Mouse (Mus musculus): ENCODE measurements around the gene Col4a1. TPM values are rescaled to one million over a fixed set of nuclear protein-coding genes. Genes with fewer than 3 reads are reported as not detected.

The Col4a1 gene
- polyA plus RNA-seq, 1 experiment from 2014 or later = 145 TPM

DNA sequence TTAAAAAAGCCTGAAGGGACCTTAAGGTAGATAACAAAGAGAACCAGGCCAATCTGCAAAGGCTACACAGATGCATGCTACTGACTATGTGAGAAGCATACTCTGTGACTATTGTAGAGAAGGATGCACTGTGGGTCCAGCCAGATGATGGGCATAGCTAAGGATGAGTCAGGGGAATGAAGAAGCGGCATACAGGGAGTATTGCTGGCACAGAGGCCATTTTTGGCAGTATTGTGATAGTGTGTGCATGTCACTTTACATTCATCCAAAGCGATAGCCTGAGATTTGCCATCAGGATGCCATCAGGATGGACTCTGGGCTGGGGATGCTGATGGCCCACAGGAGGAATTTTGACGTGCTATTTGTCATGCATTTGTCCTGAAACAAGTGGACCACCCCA, 25.5 kb downstream of the Col4a1 start:
- H3K4me3 ChIP-seq = no peak overlapping the region
- DNase-seq (ENCODE audit: low spot score) = no peak
- no peaks in the 10 kb centered on the region for H3K9me3 ChIP-seq (replicated peaks)
- peaks cover 30% of the 10 kb centered on the region for H3K4me1 ChIP-seq
- H3K27me3 ChIP-seq (ENCODE audit: low read depth, poor library complexity, severe bottlenecking) = no peaks in the 10 kb centered on the region
- no peak overlapping the region for H3K27ac ChIP-seq
- H3K36me3 ChIP-seq = peaks cover 6% of the 10 kb centered on the region
- WGBS = 76% methylated on average over 3 of the region's 3 CpGs

DNA sequence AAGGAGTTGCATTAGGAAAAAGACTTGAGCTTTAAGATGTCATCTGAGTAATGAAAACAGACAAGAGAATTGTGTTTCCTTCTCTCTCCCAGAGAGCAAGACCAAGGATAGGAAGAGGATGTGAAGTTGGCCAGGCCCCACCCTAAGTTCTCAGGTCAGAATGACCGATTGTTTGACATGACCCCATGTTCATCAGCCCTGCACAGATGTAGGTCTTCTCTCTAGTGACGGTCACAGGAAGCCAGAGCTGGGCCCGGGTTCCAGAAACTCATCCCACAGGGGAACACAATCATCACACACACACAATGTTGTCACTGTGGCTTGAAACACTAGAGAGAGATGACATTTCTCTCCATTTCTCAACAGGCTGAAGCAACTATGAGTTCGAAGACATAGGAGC, 27.2 kb downstream of the Col4a1 start:
- Histone ChIP-seq H3K4me1 (peaks cover 32% of the 10 kb centered on the region), H3K27ac (no peak overlapping the region), H3K9me3 (replicated peaks) (no peaks in the 10 kb centered on the region), H3K27me3 (ENCODE audit: low read depth, poor library complexity, severe bottlenecking) (no peaks in the 10 kb centered on the region), H3K36me3 (peaks cover 11% of the 10 kb centered on the region; the same call in 1 of the 2 replicates), H3K4me3 (no peak overlapping the region)
- WGBS = 82% methylated on average over 4 of the region's 4 CpGs
- no peak for DNase-seq (ENCODE audit: low spot score)

DNA sequence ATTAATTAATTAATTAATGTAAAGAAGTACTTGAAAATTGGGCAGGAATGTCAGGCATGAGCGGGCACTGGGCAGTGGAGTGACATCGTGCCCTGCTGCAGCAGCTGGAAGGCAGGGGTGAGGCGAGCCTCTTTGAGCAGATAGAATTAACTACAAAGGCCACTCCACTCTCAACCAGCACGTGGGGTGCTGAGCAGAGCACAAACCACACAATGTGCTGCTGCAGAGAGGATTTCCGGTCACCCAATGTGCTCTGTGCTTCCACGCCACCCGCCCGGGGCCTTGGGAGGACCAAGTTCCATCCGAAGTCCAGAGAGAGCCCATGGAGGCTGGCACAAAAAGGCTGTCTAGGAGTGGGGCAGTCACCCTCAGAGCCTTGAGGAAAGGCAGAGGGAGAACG, 29.4 kb downstream of the Col4a1 start:
- Histone ChIP-seq H3K9me3 (replicated peaks) (no peaks in the 10 kb centered on the region), H3K27ac (peak overlapping the region; percentile 68), H3K4me3 (no peak overlapping the region), H3K36me3 (peaks cover 11% of the 10 kb centered on the region; the same call in 1 of the 2 replicates), H3K27me3 (ENCODE audit: low read depth, poor library complexity, severe bottlenecking) (no peaks in the 10 kb centered on the region), H3K4me1 (peaks cover 47% of the 10 kb centered on the region)
- 81% methylated on average over 10 of the region's 10 CpGs for WGBS
- DNase-seq (ENCODE audit: low spot score) = no peak

DNA sequence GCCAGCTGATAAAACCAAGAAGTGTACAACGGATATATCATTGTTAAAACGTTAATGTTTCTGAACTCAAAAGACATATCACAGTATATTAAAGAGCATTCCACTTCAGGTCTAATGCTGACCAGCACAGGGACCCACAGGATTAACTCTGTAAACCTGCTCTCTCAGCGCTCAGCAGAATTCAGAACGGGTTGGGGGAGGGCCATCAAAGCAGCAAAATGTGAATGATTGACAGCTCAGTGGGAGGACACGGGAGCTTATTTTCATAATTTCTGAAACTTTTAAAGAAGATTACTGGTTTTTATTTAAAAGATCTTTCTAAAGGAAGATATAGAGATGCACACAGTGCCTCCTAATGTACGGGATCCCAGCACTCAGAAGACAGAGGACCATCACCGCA, 29.9 kb downstream of the Col4a1 start:
- DNase-seq (ENCODE audit: low spot score) = no peak
- no peaks in the 10 kb centered on the region for H3K27me3 ChIP-seq (ENCODE audit: low read depth, poor library complexity, severe bottlenecking)
- H3K36me3 ChIP-seq = peaks cover 11% of the 10 kb centered on the region; the same call in 1 of the 2 replicates
- H3K27ac ChIP-seq = no peak overlapping the region
- no peak overlapping the region for H3K4me3 ChIP-seq
- H3K4me1 ChIP-seq = peaks cover 52% of the 10 kb centered on the region
- H3K9me3 ChIP-seq (replicated peaks) = no peaks in the 10 kb centered on the region
- WGBS = 90% methylated on average over 7 of the region's 7 CpGs

DNA sequence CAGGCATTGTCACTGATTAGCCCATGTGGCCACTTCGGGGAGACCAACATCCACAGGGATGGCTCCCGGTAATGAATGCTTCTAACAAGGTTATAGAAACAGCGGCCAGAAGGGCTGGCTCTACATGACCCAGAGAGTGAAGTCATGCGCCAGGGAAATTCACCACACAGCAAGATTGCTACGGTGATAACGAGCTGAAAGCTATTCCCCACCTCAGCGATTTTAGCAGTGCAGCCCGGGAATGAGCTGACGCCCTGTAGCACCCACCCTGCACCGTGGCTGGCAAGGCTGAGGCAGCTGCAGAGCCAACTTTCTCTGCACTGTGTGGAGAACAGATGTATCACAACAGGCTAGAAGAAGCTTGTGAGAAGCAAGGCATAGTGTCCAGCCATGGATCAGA, 30.5 kb downstream of the Col4a1 start:
- 86% methylated on average over 10 of the region's 10 CpGs for WGBS
- no peak for DNase-seq (ENCODE audit: low spot score)
- H3K9me3 ChIP-seq (replicated peaks) = no peaks in the 10 kb centered on the region
- H3K36me3 ChIP-seq = peaks cover 11% of the 10 kb centered on the region; the same call in 1 of the 2 replicates
- no peak overlapping the region for H3K4me3 ChIP-seq
- no peaks in the 10 kb centered on the region for H3K27me3 ChIP-seq (ENCODE audit: low read depth, poor library complexity, severe bottlenecking)
- H3K4me1 ChIP-seq = peaks cover 53% of the 10 kb centered on the region
- H3K27ac ChIP-seq = no peak overlapping the region

DNA sequence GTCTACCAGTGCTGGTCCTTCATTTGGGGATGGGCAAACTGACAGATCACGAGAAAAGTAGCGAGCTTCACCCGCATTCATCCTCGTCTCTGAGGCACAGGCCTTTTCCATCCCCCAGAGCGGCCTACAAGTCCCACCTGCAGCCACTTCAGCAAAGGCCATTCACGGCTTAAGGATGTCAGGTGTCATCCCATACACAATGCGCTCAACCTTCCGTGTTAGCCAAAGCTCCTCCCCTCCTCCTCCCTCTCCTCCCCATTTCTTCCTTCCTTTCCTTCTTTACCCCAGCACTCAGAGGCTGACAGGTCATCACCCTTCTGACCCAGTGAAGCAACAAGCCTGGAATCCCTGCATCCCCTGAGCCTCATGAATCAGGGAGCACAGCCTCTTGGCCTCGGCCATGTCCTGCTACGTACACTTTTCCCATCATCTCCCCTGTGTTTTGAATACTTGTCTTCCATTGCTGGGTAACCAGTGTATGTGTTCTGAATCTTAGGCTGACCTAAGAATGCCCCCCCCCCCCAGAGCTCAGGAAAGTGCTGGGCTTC, 31.8 kb downstream of the Col4a1 start:
- Histone ChIP-seq H3K9me3 (replicated peaks) (no peaks in the 10 kb centered on the region), H3K27ac (no peak overlapping the region), H3K4me3 (no peak overlapping the region), H3K27me3 (ENCODE audit: low read depth, poor library complexity, severe bottlenecking) (no peaks in the 10 kb centered on the region), H3K4me1 (peaks cover 53% of the 10 kb centered on the region), H3K36me3 (peaks cover 11% of the 10 kb centered on the region; the same call in 1 of the 2 replicates)
- no peak for DNase-seq (ENCODE audit: low spot score)
- 87% methylated on average over 10 of the region's 10 CpGs for WGBS

DNA sequence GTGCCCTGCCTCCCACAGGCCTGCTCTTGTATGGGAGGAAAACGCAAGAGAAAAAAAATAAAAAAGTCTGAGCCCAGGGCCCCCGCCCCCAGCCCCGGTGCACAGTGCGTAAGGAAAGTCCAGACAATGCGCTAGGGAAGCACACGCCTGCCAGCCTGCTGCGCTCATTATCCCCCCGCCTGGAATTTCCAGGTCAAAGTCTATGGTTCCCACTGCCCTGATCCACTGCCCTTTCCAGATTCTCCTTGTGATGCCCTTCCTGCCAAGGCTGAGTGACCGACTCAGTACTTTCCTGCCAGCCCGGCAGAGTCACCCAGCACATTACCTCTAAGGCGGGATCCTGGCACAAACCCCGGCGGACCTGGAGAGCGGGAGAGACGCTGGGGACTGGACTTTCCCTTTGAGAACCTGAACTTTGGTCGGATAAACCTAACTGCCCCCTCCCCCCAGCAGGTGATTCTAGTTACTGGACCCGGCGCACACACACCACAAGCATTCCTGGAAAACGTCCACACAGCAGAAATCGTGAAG, 33.3 kb downstream of the Col4a1 start:
- 72% methylated on average over 20 of the region's 20 CpGs for WGBS
- Histone ChIP-seq H3K4me3 (peak overlapping the region; percentile 13; the same call in 1 of the 2 replicates), H3K27ac (peak overlapping the region; percentile 71), H3K36me3 (peaks cover 11% of the 10 kb centered on the region; the same call in 1 of the 2 replicates), H3K9me3 (replicated peaks) (no peaks in the 10 kb centered on the region), H3K27me3 (ENCODE audit: low read depth, poor library complexity, severe bottlenecking) (no peaks in the 10 kb centered on the region), H3K4me1 (peaks cover 52% of the 10 kb centered on the region)
- DNase-seq (ENCODE audit: low spot score) = peak; percentile 48

DNA sequence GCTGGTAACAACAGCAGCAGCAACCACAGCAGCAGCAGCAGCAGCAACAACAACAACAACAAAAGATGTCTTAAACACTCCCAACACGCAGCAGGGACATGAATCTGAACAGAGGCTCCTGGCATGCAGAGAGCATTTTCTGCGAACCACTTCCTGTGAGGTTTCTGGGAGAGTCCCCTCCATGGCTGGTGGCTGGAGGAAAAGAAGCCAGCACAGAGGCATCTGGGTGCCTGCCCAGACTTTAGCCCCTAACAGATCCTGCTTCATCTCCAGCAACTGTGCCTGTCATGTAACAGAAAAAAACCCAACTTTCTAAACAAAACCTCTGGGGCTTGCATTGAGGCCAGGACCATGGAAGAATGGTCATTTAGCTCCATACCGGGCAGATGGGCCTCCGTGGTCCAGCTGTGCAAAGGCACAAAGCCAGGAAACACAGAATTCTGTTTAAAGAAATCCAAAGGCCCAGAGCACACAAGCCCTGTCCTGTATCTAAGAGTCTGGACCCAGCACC, 34.5 kb downstream of the Col4a1 start:
- 74% methylated on average over 4 of the region's 4 CpGs for WGBS
- H3K4me3 ChIP-seq = no peak overlapping the region
- peaks cover 44% of the 10 kb centered on the region for H3K4me1 ChIP-seq
- peaks cover 11% of the 10 kb centered on the region; the same call in 1 of the 2 replicates for H3K36me3 ChIP-seq
- peak overlapping the region; percentile 71; the same call in 1 of the 2 replicates for H3K27ac ChIP-seq
- H3K27me3 ChIP-seq (ENCODE audit: low read depth, poor library complexity, severe bottlenecking) = no peaks in the 10 kb centered on the region
- no peak for DNase-seq (ENCODE audit: low spot score)
- no peaks in the 10 kb centered on the region for H3K9me3 ChIP-seq (replicated peaks)

DNA sequence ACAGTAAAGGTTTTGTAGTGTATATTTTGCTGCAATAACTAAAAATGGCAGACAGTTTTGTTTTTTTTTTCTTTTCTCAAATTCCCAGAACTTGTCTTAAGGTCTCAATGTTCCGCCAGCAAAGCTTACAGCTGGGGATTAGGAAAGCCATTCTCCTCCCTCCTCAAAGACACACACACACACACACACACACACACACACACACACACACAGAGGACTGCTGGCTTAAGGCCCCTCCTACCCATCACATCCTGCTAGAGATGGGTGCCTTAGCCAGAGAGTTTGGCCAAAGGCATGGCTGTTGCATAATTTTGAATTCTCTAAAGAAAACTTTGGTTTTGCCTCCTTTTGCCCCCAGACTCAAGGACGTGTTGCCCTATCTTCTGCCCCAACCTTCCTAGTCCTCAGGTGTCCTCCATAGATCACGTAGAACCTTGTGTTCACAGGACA, 35.0 kb downstream of the Col4a1 start:
- Histone ChIP-seq H3K4me3 (no peak overlapping the region), H3K9me3 (replicated peaks) (no peaks in the 10 kb centered on the region), H3K27ac (no peak overlapping the region; the same call in 1 of the 2 replicates), H3K27me3 (ENCODE audit: low read depth, poor library complexity, severe bottlenecking) (no peaks in the 10 kb centered on the region), H3K36me3 (peaks cover 11% of the 10 kb centered on the region; the same call in 1 of the 2 replicates), H3K4me1 (peaks cover 43% of the 10 kb centered on the region)
- WGBS = 93% methylated on average over 3 of the region's 3 CpGs
- no peak for DNase-seq (ENCODE audit: low spot score)

DNA sequence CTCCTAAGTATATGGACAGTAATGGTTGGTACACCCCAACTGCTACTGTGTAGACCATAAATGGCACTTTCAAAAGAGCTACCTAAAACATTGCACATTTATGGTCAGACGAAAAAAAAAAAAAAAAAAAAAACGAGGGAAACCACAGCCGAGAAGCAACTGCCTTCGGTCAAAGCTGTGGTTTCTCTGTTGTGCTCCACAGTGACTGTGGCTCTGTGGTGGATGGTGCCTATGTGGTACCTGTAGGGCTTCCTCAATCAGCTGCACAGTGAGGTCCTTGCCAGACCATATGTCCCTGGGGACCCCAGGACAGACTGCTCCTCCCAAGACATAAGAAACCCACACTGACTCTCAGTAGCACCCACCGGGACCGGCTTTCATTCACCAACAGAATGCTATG, 36.3 kb downstream of the Col4a1 start:
- Histone ChIP-seq H3K4me3 (no peak overlapping the region), H3K27me3 (ENCODE audit: low read depth, poor library complexity, severe bottlenecking) (no peaks in the 10 kb centered on the region), H3K9me3 (replicated peaks) (no peaks in the 10 kb centered on the region), H3K4me1 (peaks cover 39% of the 10 kb centered on the region), H3K27ac (no peak overlapping the region), H3K36me3 (0 out of 2 replicates have a peak, but pooled peaks cover 7% of the 10 kb centered on the region)
- DNase-seq (ENCODE audit: low spot score) = no peak
- WGBS = 88% methylated on average over 6 of the region's 6 CpGs

DNA sequence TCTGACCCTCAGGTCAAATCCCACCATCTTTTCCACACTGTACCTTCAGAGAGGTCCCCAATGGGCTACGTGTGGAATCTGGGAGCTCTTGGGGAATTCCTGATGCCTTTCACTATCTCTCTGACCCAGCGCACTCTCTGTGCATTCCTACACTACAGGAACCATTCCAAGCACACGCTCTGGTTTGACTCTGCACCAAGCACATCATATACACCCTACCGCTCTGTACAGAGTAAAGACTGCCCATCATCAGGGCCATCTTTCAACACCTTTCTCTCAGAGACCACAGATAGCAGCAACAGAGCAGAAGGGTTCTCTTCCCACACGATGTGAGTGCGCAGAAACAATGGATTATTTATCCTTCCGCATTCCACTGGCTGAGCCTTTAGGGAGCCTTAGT, 38.2 kb downstream of the Col4a1 start:
- 92% methylated on average over 7 of the region's 7 CpGs for WGBS
- Histone ChIP-seq H3K4me1 (peaks cover 42% of the 10 kb centered on the region), H3K27me3 (ENCODE audit: low read depth, poor library complexity, severe bottlenecking) (no peaks in the 10 kb centered on the region), H3K9me3 (replicated peaks) (no peaks in the 10 kb centered on the region), H3K36me3 (0 out of 2 replicates have a peak, but pooled peaks cover 8% of the 10 kb centered on the region), H3K27ac (no peak overlapping the region), H3K4me3 (no peak overlapping the region)
- DNase-seq (ENCODE audit: low spot score) = no peak

DNA sequence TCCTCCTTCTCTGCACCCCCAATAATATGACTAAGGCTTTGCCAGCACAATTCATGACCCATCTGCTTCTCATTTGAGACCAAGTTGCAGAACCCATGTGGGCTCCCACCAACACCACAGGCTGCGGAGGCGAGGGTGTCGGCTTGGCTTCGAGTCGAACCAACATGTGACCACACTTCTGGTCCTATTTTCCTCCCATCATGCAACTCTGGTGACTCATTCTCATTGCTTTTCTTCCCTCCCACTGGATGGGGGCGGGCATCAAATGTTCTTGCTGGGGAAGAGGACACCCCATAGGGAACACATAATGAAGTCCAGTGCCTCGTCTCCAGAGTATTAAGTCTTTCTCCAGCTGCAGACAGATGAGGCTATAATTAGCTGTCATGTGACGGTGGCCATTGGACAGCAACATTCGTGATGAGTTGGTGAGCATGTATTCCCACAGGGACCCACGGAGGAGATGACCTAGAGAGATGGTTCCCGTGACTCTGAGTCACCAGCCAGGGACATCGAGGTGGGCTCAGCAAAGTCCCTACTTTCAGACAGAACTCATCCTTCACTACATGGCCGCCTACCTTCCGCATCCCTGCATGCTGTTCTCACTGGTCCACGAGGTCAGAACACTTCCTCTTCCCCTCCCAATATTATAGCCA, 39.0 kb downstream of the Col4a1 start:
- no peaks in the 10 kb centered on the region for H3K9me3 ChIP-seq (replicated peaks)
- no peak overlapping the region for H3K27ac ChIP-seq
- 85% methylated on average over 15 of the region's 15 CpGs for WGBS
- no peaks in the 10 kb centered on the region for H3K27me3 ChIP-seq (ENCODE audit: low read depth, poor library complexity, severe bottlenecking)
- 0 out of 2 replicates have a peak, but pooled peaks cover 8% of the 10 kb centered on the region for H3K36me3 ChIP-seq
- H3K4me3 ChIP-seq = no peak overlapping the region
- peaks cover 42% of the 10 kb centered on the region for H3K4me1 ChIP-seq
- no peak for DNase-seq (ENCODE audit: low spot score)

DNA sequence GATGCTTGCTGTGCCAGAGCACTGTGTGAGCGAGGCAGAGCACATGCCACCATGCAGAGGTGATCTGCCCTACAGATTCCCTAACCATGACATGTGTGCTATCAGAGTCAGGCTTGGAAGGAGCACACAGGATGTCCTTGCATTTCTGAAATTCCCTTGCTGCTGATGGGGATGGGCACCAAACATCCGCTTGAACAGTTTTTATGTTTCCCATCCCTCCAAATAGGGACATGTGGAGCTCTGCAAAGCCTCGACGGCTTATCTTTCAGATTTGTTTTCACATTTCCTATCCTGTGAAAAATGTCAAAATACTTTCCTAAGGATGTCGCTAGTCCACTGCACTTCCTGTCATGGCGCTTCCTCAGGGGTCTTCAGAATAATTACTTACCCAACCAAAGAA, 40.4 kb downstream of the Col4a1 start:
- Histone ChIP-seq H3K27ac (no peak overlapping the region), H3K9me3 (replicated peaks) (no peaks in the 10 kb centered on the region), H3K4me1 (peaks cover 38% of the 10 kb centered on the region), H3K27me3 (ENCODE audit: low read depth, poor library complexity, severe bottlenecking) (no peaks in the 10 kb centered on the region), H3K36me3 (0 out of 2 replicates have a peak, but pooled peaks cover 8% of the 10 kb centered on the region), H3K4me3 (no peak overlapping the region)
- DNase-seq (ENCODE audit: low spot score) = no peak
- 88% methylated on average over 6 of the region's 6 CpGs for WGBS
